Mouse (Mus musculus): ENCODE measurements at regions not wholly inside any gene's neighbourhood (a gene's known extent, or its start where the extent isn't known, plus 50 kb on each side); places are given as distances from the start of the nearest gene placed in this dataset.

DNA sequence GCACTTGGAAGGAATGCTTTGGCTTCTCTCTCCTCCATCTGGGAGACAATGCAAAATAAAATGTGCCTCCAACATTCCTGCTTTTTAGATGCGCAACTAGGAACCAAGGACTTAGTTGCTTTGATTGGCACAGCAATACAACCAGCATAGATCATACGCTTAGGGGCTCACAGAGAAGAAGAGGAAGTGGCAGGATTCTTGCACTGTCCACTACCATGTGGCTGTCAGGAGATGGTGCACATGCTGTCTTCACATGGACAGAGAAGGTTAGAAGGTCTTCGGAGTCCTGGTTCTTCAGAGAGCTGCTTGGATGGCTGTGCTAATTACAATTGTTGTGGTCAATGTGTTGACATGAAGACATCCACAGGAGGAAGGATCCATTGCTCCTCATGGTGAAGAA lies 88.3 kb upstream of the Samsn1 start:
- H3K4me3 ChIP-seq = no peak overlapping the region
- no peak for TF ChIP-seq CTCF (IDR thresholded peaks at IDR 0.05)
- intact Hi-C loops (cut with DNase I) = no loop called here
- no peak overlapping the region for H3K27ac ChIP-seq
- no peak for DNase-seq (ENCODE audit: extremely low spot score in 1 of 2, low spot score in 2 of 2)

DNA sequence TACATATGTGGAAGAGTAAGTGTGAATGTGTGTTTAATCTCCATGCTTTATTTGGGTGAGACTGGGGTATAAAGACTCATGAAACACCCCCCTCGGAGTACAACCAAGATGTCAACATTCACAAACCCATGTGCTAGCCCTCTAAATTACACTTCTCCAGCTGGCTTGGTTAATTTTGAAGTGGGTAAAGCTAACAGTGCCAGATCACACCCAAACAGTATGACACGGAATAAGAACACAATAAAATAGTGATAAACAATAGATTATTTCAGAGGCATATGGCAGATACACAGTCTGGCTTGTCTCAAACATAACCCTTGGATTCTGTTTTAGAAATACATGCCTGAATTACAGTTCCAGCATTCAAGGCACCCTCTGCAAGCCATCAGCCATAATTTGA lies 86.4 kb upstream of the Samsn1 start:
- no peak for TF ChIP-seq CTCF (IDR thresholded peaks at IDR 0.05)
- Histone ChIP-seq H3K4me3 (no peak overlapping the region), H3K27ac (no peak overlapping the region)
- intact Hi-C loops (cut with DNase I) = no loop called here
- DNase-seq (ENCODE audit: extremely low spot score in 1 of 2, low spot score in 2 of 2) = no peak

GRCm38 (mm10) chr16:76104673-76105072 lies 82.6 kb upstream of the Samsn1 start:
- intact Hi-C loops (cut with DNase I) = no loop called here
- DNase-seq (ENCODE audit: extremely low spot score in 1 of 2, low spot score in 2 of 2) = no peak
- no peak overlapping the region for H3K27ac ChIP-seq
- TF ChIP-seq CTCF (IDR thresholded peaks at IDR 0.05) = no peak
- H3K4me3 ChIP-seq = no peak overlapping the region

DNA sequence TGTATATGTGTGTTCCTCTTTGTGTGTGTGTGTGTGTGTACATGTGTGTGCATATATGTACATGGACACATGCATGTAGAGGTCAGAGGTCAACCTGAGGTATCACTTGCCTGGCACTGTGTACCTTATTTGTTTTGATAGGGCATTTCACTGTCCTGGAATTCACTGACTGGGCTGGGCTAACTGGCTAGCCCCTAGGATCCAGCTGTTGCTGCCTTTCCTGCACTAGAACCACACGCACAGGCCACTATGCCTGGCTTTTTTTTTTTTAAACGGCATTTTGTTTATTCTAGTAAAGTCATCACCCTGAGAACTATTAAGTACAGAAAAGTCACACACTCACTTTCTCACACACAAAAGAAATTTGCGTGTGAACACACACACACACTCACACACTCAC lies 79.7 kb upstream of the Samsn1 start:
- intact Hi-C loops (cut with DNase I) = no loop called here
- Histone ChIP-seq H3K4me3 (no peak overlapping the region), H3K27ac (no peak overlapping the region)
- DNase-seq (ENCODE audit: extremely low spot score in 1 of 2, low spot score in 2 of 2) = no peak
- TF ChIP-seq CTCF (IDR thresholded peaks at IDR 0.05) = no peak

DNA sequence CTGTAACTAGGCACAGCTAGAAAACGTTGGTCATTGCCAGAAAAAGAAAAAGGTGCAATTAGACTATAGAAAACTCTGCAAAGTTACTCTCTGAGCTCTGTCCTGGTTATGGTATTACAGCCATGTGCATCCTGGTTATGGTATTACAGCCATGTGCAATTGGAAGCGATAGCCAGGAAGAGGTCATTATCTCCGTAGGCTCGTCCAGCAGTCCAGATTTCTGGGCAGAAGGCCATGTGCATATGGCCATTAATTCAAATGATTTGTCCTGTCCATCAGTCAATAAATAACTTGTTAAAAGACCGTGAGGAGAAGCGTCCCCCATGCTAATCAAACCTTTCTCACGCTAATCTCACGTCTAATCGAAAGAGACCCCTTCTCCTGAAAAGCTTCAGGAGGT lies 75.7 kb upstream of the Samsn1 start:
- no peak for DNase-seq (ENCODE audit: extremely low spot score in 1 of 2, low spot score in 2 of 2)
- Histone ChIP-seq H3K27ac (no peak overlapping the region), H3K4me3 (no peak overlapping the region)
- intact Hi-C loops (cut with DNase I) = no loop called here
- no peak for TF ChIP-seq CTCF (IDR thresholded peaks at IDR 0.05)

- no peak overlapping the region for H3K4me3 ChIP-seq
- H3K27ac ChIP-seq = no peak overlapping the region
- no peak for TF ChIP-seq CTCF (IDR thresholded peaks at IDR 0.05)
- intact Hi-C loops (cut with DNase I) = no loop called here
- DNase-seq (ENCODE audit: extremely low spot score in 1 of 2, low spot score in 2 of 2) = no peak
Measured at GRCm38 (mm10) chr16:76096363-76096762, 74.3 kb upstream of the Samsn1 start.

- no peak for DNase-seq (ENCODE audit: extremely low spot score in 1 of 2, low spot score in 2 of 2)
- intact Hi-C loops (cut with DNase I) = no loop called here
- Histone ChIP-seq H3K27ac (no peak overlapping the region), H3K4me3 (no peak overlapping the region)
- no peak for TF ChIP-seq CTCF (IDR thresholded peaks at IDR 0.05)
Measured at GRCm38 (mm10) chr16:76085363-76085762, 63.3 kb upstream of the Samsn1 start.

DNA sequence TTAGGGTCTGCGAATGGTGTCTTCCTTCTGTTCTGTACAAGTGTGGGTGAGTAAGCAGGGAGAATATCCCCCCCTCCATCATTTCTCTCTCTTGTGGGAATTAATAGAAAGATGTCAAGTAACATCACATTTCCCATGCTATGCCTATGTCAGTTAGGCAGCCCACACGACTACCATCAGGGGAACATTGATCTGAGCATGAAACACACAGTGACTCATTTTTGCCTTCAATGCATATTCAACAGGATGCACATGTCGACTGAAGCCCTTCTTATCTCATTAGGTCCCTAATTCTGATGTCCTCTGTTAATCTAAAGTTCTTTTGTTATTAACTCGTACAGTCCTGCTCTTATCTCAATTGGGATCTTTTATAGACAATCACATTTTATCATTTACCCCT lies 60.4 kb upstream of the Samsn1 start:
- no peak overlapping the region for H3K27ac ChIP-seq
- TF ChIP-seq CTCF (IDR thresholded peaks at IDR 0.05) = no peak
- intact Hi-C loops (cut with DNase I) = no loop called here
- no peak overlapping the region for H3K4me3 ChIP-seq
- DNase-seq (ENCODE audit: extremely low spot score in 1 of 2, low spot score in 2 of 2) = no peak

- no peak overlapping the region for H3K27ac ChIP-seq
- no peak for DNase-seq (ENCODE audit: extremely low spot score in 1 of 2, low spot score in 2 of 2)
- intact Hi-C loops (cut with DNase I) = no loop called here
- H3K4me3 ChIP-seq = no peak overlapping the region
- no peak for TF ChIP-seq CTCF (IDR thresholded peaks at IDR 0.05)
Measured at GRCm38 (mm10) chr16:76079761-76080502, 57.9 kb upstream of the Samsn1 start.

DNA sequence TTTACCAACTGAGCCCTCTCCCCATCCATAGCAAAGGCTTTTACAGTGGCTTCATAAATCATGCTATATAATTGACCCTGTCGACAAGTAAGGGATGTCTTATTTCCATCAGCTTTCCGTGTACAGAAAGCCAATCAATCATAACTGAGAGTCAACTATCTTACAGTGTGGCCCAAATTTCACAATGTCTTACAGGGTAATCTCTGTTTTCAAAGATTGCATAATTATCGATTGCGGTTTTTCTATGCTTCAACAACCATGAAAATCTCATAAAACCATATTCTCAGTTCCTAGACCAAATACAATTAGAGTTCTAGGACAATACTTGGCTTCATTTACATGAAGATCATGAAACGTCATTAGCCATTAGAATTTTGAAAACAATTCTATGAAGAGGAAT lies 56.1 kb upstream of the Samsn1 start:
- no peak for TF ChIP-seq CTCF (IDR thresholded peaks at IDR 0.05)
- H3K27ac ChIP-seq = no peak overlapping the region
- intact Hi-C loops (cut with DNase I) = no loop called here
- H3K4me3 ChIP-seq = no peak overlapping the region
- no peak for DNase-seq (ENCODE audit: extremely low spot score in 1 of 2, low spot score in 2 of 2)

- no peak for TF ChIP-seq CTCF (IDR thresholded peaks at IDR 0.05)
- intact Hi-C loops (cut with DNase I) = no loop called here
- H3K4me3 ChIP-seq = no peak overlapping the region
- DNase-seq (ENCODE audit: extremely low spot score in 1 of 2, low spot score in 2 of 2) = no peak
- no peak overlapping the region for H3K27ac ChIP-seq
Measured at GRCm38 (mm10) chr16:76076231-76076630, 54.1 kb upstream of the Samsn1 start.
